Mouse (Mus musculus): ENCODE measurements around the gene Dnpep. TPM values are rescaled to one million over a fixed set of nuclear protein-coding genes. Genes with fewer than 3 reads are reported as not detected.
A peak's percentile ranks its signal among the peaks of the same experiment; 100 is the strongest.

Dnpep gene
- 10 to 100 TPM; 56.5 to 63.2 (median 59.7) TPM for total RNA-seq (2022)

GRCm38 (mm10) chr1:75317241-75318201 lies at the start of gene Dnpep:
Gene Dnpep, minus strand, starts transcription at chr1:75317990.
- DNase-seq (ENCODE audit: low spot score in 2 of 2): peak; percentile 99 to 100

- DNase-seq (ENCODE audit: low spot score in 2 of 2): no peak
Observed at GRCm38 (mm10) chr1:75365510-75366137, 47.8 kb upstream of the Dnpep start.

GRCm38 (mm10) chr1:75363868-75364267 lies 46.1 kb upstream of the Dnpep start:
- DNase-seq (ENCODE audit: low spot score in 2 of 2): no peak

- DNase-seq (ENCODE audit: low spot score in 2 of 2): no peak
Observed at GRCm38 (mm10) chr1:75361750-75362149, 44.0 kb upstream of the Dnpep start.

- no peak for DNase-seq (ENCODE audit: low spot score in 2 of 2)
Observed at GRCm38 (mm10) chr1:75361123-75361522, 43.3 kb upstream of the Dnpep start.

- no peak for DNase-seq (ENCODE audit: low spot score in 2 of 2)
Observed at GRCm38 (mm10) chr1:75360112-75361031, 42.6 kb upstream of the Dnpep start, which contains the start of gene Des. Gene Des, plus strand, starts transcription at chr1:75360329.

GRCm38 (mm10) chr1:75359346-75359745 lies 41.6 kb upstream of the Dnpep start:
- peak in 1 of 2 experiments; percentile 72 for DNase-seq (ENCODE audit: low spot score in 2 of 2)

- no peak for DNase-seq (ENCODE audit: low spot score in 2 of 2)
Observed at GRCm38 (mm10) chr1:75358009-75358408, 40.2 kb upstream of the Dnpep start.

GRCm38 (mm10) chr1:75357261-75357660 lies 39.5 kb upstream of the Dnpep start:
- no peak for DNase-seq (ENCODE audit: low spot score in 2 of 2)

- no peak for DNase-seq (ENCODE audit: low spot score in 2 of 2)
Observed at GRCm38 (mm10) chr1:75349275-75349674, 31.5 kb upstream of the Dnpep start.

GRCm38 (mm10) chr1:75347279-75347678 lies 29.5 kb upstream of the Dnpep start:
- no peak for DNase-seq (ENCODE audit: low spot score in 2 of 2)

GRCm38 (mm10) chr1:75345036-75345935 lies 27.5 kb upstream of the Dnpep start:
- no peak for DNase-seq (ENCODE audit: low spot score in 2 of 2)

- no peak for DNase-seq (ENCODE audit: low spot score in 2 of 2)
Observed at GRCm38 (mm10) chr1:75344291-75345035, 26.7 kb upstream of the Dnpep start.

- DNase-seq (ENCODE audit: low spot score in 2 of 2): peak in 1 of 2 experiments; percentile 66
Observed at GRCm38 (mm10) chr1:75342874-75343416, 25.2 kb upstream of the Dnpep start.

GRCm38 (mm10) chr1:75340519-75340918 lies 22.7 kb upstream of the Dnpep start:
- no peak for DNase-seq (ENCODE audit: low spot score in 2 of 2)

GRCm38 (mm10) chr1:75339337-75339736 lies 21.5 kb upstream of the Dnpep start:
- no peak for DNase-seq (ENCODE audit: low spot score in 2 of 2)

- no peak for DNase-seq (ENCODE audit: low spot score in 2 of 2)
Observed at GRCm38 (mm10) chr1:75338091-75338694, 20.4 kb upstream of the Dnpep start.

- no peak for DNase-seq (ENCODE audit: low spot score in 2 of 2)
Observed at GRCm38 (mm10) chr1:75337097-75337496, 19.3 kb upstream of the Dnpep start.

GRCm38 (mm10) chr1:75336461-75336860 lies 18.7 kb upstream of the Dnpep start:
- no peak for DNase-seq (ENCODE audit: low spot score in 2 of 2)

All from left cerebral cortex, adult 8-10 months (tissue).